Mouse (Mus musculus) lung, postnatal 25 days (tissue): ENCODE data around the gene Nom1.

Experiments used
- DNase-seq: peaks from one replicate; pipeline ENCODE4 v3.0.0; 2022; ENCODE audit warnings: low spot score

Nom1 gene

GRCm38 (mm10) chr5:29470851-29471394 is 36.5 kb downstream of the Nom1 start:
- DNase-seq: no peak

DNA sequence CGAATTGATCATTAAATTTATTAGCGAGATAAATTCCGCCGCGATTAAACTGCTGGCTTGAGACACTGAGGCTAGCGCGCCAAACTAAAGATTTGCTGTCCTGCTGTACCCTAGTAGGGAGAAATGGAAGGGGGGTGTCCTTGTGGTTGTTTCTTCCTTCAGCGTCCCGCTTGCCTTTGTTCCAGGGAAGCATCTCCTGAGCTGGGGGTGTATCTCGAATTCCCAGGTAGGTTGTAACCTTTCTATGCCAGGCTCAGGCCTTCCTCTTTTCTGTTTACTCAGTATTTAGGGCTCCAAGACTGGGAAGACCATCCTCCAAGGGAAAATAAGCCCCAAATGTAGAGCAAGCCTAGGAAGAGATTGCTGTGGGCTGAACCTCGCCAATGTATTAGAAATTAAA is 36.9 kb downstream of the Nom1 start:
- no peak for DNase-seq

GRCm38 (mm10) chr5:29471855-29472665 is 37.6 kb downstream of the Nom1 start:
- no peak for DNase-seq

GRCm38 (mm10) chr5:29473551-29474245 is 39.2 kb downstream of the Nom1 start:
- no peak for DNase-seq

- DNase-seq: no peak
Observed at GRCm38 (mm10) chr5:29474246-29474960, 39.9 kb downstream of the Nom1 start.

DNA sequence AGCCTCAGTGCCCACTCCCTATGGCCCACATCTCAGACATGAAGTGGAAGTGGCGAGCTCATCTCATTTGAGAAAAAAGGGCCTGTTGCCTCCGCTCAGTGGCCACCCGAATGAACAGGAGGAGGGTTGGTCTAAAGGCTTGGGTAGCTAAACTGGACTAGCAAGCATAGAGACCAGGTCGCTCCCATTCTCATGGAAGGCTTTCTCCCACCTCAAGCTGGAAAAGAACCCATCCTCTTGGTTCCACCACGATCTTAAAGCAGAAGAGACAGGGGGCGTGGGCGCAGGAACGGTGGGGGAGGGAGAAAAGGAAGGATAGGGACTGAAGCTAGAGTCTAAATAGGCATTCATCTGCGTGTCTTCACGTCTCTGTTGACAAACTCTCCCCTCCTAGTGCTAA is 40.6 kb downstream of the Nom1 start:
- DNase-seq: no peak

- no peak for DNase-seq
Observed at GRCm38 (mm10) chr5:29475556-29475955, 41.1 kb downstream of the Nom1 start.

- no peak for DNase-seq
Observed at GRCm38 (mm10) chr5:29476021-29476420, 41.6 kb downstream of the Nom1 start.

DNA sequence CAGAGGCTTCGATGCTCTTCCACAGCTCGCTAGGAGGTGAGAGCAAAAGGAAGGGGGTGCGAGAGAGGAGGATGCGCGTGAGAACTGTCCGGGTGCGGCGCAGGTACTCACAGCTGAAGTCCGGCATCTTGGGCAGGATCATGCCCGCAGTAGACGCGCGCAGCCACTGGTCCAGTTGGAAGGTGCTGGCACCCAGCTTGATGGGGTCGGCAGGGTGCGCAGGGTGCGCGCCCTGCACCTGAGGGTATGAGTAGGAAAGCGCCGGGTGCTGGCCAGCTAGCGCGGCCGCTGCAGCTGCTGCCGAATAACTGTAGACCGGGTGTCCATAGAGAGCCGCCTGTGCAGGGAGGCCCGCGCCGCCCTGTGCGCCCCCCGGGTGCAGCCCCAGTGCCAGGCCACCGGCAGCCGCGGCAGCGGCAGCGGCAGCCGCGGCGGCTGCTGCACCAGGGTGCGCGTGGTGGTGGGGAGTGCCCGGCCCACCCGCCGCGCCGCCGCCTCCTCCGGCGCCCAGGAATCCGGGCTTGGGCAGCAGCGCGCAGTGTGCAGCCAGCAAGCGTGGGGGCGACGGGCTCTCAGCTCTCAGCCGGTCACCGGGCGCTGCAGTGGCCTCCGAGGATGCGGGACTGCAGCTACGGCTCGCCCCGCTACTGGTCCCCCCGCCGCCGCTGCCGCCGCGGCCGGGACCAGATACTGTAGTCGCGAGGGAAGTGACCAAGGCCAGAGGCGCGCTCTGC is 43.2 kb downstream of the Nom1 start:
- DNase-seq: no peak

DNA sequence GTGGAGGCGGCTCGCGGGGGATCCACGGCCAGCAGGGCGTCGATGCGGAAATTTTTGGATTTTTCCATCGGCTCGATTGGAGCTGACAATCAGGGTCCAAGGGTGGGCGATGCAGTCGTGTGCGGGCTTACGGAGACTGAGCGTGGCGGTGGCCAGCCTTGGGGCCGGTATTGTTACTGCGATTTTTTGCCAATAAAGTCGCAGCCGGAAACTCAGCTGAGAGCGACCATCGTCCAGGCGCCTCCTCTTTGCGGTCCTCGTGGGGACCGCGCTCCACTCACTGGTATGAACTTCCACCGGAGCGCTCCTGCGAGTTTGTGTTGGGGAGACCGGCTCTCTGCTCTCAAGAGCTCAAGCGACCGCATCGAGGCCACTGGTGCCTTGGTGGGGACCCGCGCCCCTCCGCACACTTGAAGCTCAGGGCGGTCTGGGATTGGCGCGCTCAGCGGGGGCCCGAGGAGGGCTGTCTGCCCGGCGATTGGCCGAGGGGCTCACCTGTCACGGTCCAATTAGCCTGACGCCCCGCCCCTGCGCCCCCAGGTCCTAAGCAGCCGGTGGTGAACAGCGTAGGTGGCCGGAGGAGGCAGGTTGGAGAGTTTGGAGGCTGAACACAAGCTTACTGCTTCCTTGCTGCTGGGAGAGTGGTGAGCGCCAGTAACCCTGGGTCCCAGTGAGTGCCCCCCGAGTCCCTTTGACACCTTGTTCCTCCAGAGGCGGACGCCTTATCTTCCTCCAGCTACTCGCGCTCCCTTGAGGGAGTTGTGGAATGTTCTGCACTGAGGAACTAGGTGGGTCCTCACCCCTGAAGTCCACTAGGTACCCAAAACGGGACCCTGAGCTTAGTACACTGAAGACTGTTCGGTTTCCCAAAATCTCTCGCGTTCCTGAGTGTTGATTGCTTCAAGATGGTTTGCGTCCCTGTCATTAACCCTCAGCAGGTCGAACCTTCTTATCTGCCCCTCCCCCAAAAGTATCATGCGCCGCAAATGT is 44.0 kb downstream of the Nom1 start, which contains the start of gene Mnx1:
Gene Mnx1, minus strand, starts transcription at position 263 of the 990 bp plus-strand sequence.
- DNase-seq: no peak

DNA sequence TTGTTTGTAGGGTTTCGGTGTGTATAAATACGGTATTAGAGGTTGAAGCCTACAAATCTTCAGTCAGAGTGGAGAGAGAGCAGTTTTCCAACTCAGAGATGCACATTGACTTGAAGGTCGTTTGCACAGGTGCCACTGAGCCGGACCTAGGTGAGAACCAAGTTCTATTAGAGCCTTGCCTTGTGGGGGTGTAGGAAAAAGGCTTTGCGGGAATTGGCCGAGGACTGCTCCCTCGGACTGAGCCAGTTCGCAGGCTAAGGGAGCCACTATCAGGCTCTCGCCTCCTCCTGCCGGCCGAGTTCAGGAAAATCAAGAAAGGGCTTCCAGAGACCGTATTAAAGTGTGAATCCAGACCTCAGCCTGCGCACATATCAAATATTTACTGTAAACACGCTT is 44.7 kb downstream of the Nom1 start:
- no peak for DNase-seq

GRCm38 (mm10) chr5:29483801-29484200 is 49.3 kb downstream of the Nom1 start:
- no peak for DNase-seq

DNA sequence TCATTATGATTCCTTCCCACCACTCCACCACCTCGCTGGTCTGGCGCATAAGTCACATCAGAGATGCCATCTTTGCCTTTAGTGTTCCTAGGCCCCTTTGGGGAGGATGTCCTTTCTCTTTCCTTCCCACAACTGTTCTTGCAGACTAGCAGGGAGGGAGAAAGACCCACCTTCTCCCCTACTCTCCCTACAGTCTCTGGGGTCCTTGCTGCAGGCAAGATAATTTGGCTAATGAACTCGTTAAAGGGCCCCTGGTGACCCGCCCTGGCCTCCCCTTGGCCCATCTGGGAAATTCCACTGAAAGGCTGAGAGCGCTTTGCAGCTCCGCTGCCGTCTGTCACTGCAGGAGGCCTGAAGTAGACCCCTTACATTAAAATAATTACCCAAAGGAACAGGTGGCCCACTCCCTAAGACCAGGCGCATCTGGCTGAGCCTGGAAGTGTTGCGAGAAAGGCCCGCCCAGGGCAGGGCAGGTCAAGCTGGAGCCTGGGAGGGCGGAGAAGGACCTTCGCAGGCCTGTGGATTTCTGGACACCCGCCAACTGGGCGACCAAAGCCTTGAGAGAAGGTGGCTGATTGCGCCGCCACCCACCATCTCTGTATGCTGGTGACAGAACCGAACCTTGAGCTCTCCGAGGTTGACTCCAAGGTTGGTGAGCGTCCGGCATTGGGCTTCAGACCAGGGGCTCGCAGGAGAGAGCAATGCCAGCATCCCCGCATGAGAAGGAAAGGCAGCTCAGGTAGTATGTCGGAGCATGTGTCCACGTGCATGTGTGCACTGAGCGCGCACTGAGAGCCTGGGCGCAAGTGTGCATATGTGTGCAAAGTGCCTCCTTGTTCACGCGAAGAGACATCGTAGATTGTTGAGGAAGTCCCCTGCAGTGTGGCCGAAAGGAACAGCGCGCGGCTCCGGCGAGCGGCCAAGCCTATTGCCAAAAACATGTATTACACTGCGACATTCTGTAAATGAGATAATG is 50.8 kb downstream of the Nom1 start:
- DNase-seq: no peak

DNA sequence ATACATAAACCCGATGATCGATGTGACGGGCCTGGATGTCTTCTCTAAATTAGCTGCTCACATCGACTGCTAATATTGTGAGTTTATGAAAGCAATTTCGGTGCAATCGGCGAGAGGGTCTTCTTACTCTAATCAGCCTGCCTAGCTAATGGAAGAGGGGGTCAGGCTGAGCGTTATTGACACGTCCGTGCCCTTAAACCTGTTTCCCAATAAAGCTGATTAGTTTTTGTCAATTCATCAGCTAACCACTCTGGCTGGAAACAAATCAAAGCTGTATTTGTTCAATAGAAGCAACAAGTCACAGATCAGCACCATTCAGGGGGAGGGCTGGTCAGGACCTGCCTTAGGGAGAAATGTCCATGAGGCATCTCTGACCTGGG is 51.5 kb downstream of the Nom1 start:
- no peak for DNase-seq

DNA sequence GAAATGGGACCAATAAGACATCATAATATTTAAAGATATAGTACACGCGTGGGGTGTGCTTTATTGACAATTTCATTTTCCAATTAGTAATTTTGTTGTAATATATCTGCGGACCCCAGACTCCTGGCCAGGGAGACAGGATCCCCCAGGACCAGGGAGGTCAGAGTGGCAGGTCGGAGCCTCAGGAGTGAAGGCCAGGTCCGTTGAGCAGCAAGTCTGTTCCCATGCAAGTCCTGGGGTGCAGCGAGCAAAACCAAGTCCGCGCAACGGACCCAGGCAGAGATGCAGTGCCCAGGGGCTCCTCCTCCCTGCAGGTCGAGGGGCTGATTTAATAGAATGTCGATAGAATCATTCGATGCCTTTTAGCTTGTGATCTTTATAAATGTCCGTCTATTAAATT is 52.9 kb downstream of the Nom1 start:
- DNase-seq: no peak

DNA sequence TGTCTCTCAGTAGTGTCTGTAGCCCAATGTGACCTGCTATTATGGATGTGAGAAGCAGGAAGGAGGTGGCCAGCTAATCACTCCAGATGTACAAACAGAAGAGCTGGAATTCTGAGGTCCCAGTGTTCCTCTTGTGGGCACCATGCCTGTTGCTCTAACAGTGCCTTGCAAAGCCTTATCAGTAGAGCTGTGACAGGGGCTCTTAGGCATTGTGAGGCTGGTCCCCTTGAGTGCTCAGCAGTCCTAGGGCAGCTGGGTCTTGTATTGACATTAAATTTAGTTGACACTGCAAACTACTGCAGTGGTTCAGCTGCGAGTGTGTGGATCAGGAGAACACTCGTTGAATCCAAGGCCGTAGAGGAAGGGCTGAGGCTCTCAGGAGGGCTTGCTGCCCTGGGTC is 72.5 kb downstream of the Nom1 start:
- no peak for DNase-seq
